Mouse (Mus musculus) mouse embryonic stem cell (cell line): ENCODE results near the gene Atp8a2.
"Not testable (repeated sequence)": the region's sequence is repeated elsewhere in the genome, so short reads cannot be mapped to it uniquely, and the experiment has no call there.

Experiments
- in situ Hi-C, 2 experiments: fragments of 300-500 bp; cut with MboI; formaldehyde crosslinking; loops; 1 replicate in 1 of 2; 3 replicates in 1 of 2; pipeline ENCODE4 v1.14.3; 2019 to 2020; ENCODE audit warnings: low sequenced_read_pairs in 2 of 2, low pct_unique_long_range_greater_than_20kb in 1 of 2, mixed read lengths in 1 of 2; ENCODE audit not compliant: unreplicated experiment in 1 of 2

The Atp8a2 gene

GRCm38 (mm10) chr14:59960214-59960890 lies 236.6 kb downstream of the Atp8a2 start:
- in situ Hi-C loops, result no loop called here

- in situ Hi-C loops, result no loop called here
Observed at GRCm38 (mm10) chr14:59959723-59960122, 237.3 kb downstream of the Atp8a2 start.

- in situ Hi-C loops, result loop anchor here in 1 of 2 experiments (10.0 kb wide), 1 partner anchor 335 kb away; no protein-coding TSS in a partner anchor
Observed at GRCm38 (mm10) chr14:59949983-59950382, 247.0 kb downstream of the Atp8a2 start.

- in situ Hi-C loops, result loop anchor here in 1 of 2 experiments (10.0 kb wide), 1 partner anchor 328 kb away; no protein-coding TSS in a partner anchor
Observed at GRCm38 (mm10) chr14:59942864-59943611, 253.9 kb downstream of the Atp8a2 start.

- in situ Hi-C loops, result loop anchor here in 1 of 2 experiments (10.0 kb wide), 1 partner anchor 327 kb away; no protein-coding TSS in a partner anchor
Observed at GRCm38 (mm10) chr14:59942199-59942598, 254.8 kb downstream of the Atp8a2 start.

- in situ Hi-C loops, result no loop called here
Observed at GRCm38 (mm10) chr14:59932355-59932754, 264.6 kb downstream of the Atp8a2 start.

GRCm38 (mm10) chr14:59931412-59932058 lies 265.4 kb downstream of the Atp8a2 start:
- in situ Hi-C loops, result no loop called here

- in situ Hi-C loops, result not testable (repeated sequence)
Observed at GRCm38 (mm10) chr14:59929190-59929589, 267.8 kb downstream of the Atp8a2 start.

GRCm38 (mm10) chr14:59928781-59929180 lies 268.2 kb downstream of the Atp8a2 start:
- in situ Hi-C loops, result no loop called here

- in situ Hi-C loops, result no loop called here
Observed at GRCm38 (mm10) chr14:59927804-59928203, 269.2 kb downstream of the Atp8a2 start.

GRCm38 (mm10) chr14:59919865-59920264 lies 277.1 kb downstream of the Atp8a2 start:
- in situ Hi-C loops, result no loop called here

- in situ Hi-C loops, result no loop called here
Observed at GRCm38 (mm10) chr14:59903484-59904130, 293.4 kb downstream of the Atp8a2 start.

GRCm38 (mm10) chr14:59893971-59894370 lies 303.0 kb downstream of the Atp8a2 start:
- in situ Hi-C loops, result no loop called here

GRCm38 (mm10) chr14:59892084-59892483 lies 304.9 kb downstream of the Atp8a2 start:
- in situ Hi-C loops, result no loop called here

- in situ Hi-C loops, result no loop called here
Observed at GRCm38 (mm10) chr14:59891491-59891890, 305.5 kb downstream of the Atp8a2 start.

GRCm38 (mm10) chr14:59890818-59891217 lies 306.2 kb downstream of the Atp8a2 start:
- in situ Hi-C loops, result no loop called here

GRCm38 (mm10) chr14:59890107-59890506 lies 306.9 kb downstream of the Atp8a2 start:
- in situ Hi-C loops, result no loop called here

GRCm38 (mm10) chr14:59888446-59888845 lies 308.5 kb downstream of the Atp8a2 start:
- in situ Hi-C loops, result no loop called here

GRCm38 (mm10) chr14:59888046-59888445 lies 308.9 kb downstream of the Atp8a2 start:
- in situ Hi-C loops, result no loop called here
